Mouse (Mus musculus) testis, adult 2 months (tissue): ENCODE measurements around the gene Nr6a1. TPM values are rescaled to one million over a fixed set of nuclear protein-coding genes. Genes with fewer than 3 reads are reported as not detected.

Experiments used
- H3K27ac ChIP-seq: fragments of 200-500 bp; 2 replicates; pipeline ENCODE4 v1.5.1; 2012; ENCODE audit warnings: low read depth, low read length; ENCODE audit not compliant: control insufficient read depth, insufficient read depth
- H3K27me3 ChIP-seq: fragments of 200-500 bp; 2 replicates; pipeline ENCODE4 v1.6.1; 2012; ENCODE audit warnings: mild to moderate bottlenecking, low read length, moderate library complexity; ENCODE audit not compliant: control insufficient read depth, insufficient read depth
- H3K36me3 ChIP-seq: fragments of 200-500 bp; 2 replicates; pipeline ENCODE4 v1.6.1; 2012; ENCODE audit warnings: mild to moderate bottlenecking, low read length; ENCODE audit not compliant: control insufficient read depth, insufficient read depth
- H3K4me1 ChIP-seq: fragments of 200-500 bp; 2 replicates; pipeline ENCODE4 v1.6.1; 2012; ENCODE audit warnings: low read length; ENCODE audit not compliant: control insufficient read depth, insufficient read depth
- H3K4me3 ChIP-seq: fragments of 200-500 bp; 2 replicates; pipeline ENCODE4 v1.5.1; 2012; ENCODE audit warnings: low read depth, mild to moderate bottlenecking, low read length, moderate library complexity, mixed read lengths; ENCODE audit not compliant: control insufficient read depth
- CTCF ChIP-seq: fragments of 200-500 bp; IDR thresholded peaks from 2 replicates; pipeline ENCODE4 v1.5.1; 2012; ENCODE audit warnings: low read depth, mild to moderate bottlenecking, inconsistent platforms, low read length, moderate library complexity; ENCODE audit not compliant: control insufficient read depth, insufficient read depth, insufficient replicate concordance
- POLR2A ChIP-seq: fragments of 200-500 bp; IDR thresholded peaks from 2 replicates; pipeline ENCODE4 v1.6.1; 2012; ENCODE audit warnings: low read depth, mild to moderate bottlenecking, inconsistent platforms, low read length, moderate library complexity; ENCODE audit not compliant: control insufficient read depth
- polyA plus RNA-seq: library from polyadenylated mRNA; depleted of rRNA; stranded (reverse); fragments of >200 nt; gene quantifications from 2 replicates; pipeline ENCODE4 v1.2.3, GENCODE M21; 2012

Gene Nr6a1
- polyA plus RNA-seq, 1 experiment: 204 TPM

DNA sequence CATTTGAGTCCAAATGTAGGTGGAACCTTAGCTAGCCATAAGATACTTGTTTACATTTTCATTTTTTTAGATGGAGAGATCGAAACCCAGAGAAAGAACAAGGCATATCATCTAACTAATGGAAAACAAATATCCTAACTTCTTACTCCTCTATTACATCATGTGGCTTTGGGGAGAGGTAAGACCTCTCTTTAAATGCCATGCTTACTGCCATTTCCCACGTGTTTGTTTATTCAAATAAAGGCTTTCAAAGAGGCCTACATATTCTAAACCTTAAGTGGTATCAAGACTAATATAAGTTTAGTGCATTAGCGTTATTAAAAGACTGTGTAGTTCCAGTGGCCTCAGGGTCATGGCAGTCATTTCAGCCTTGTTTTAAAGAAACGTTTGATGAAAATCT is 140.2 kb downstream of the Nr6a1 start:
- Histone ChIP-seq H3K27ac (no peak overlapping the region), H3K27me3 (no peaks in the 10 kb centered on the region), H3K4me3 (no peak overlapping the region), H3K4me1 (no peaks in the 10 kb centered on the region), H3K36me3 (no peaks in the 10 kb centered on the region)
- TF ChIP-seq CTCF (no peak), POLR2A (no peak)

DNA sequence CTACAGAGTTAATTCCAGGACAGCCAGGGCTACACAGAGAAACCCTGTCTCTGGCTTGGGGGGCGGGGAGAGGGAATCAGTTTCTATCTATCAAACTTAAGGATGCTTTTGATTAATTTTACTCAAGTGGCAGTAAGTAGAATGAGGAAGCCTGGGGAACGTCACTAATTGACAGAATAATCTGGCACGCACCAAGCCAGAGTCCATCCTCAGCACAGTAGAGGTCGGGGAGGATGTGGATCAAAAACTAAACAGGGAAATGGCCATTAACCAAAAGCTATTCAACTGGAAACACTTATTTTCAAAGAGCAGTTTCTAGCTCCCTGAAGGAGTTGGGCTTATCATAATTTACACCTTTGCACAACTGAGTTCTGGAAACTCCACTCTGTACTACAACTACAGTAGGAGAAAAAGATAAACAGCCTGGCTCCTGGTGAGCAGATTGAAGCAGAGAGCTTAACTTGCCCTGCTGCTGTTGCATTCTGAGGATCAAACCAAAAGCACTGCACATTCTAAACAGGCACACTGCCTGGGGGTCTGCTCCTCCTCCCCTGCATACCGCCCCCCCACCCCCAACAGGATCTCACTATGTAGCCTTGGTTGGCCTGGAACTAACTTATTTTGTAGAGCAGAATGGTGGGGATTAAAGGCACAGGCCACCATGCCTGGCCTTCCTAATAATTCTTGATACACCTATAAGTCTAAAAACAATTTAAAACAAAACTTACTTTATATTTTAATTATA is 141.1 kb downstream of the Nr6a1 start:
- no peaks in the 10 kb centered on the region for H3K36me3 ChIP-seq
- no peak overlapping the region for H3K27ac ChIP-seq
- no peak for TF ChIP-seq CTCF
- no peak for TF ChIP-seq POLR2A
- no peaks in the 10 kb centered on the region for H3K4me1 ChIP-seq
- no peaks in the 10 kb centered on the region for H3K27me3 ChIP-seq
- H3K4me3 ChIP-seq: no peak overlapping the region

GRCm38 (mm10) chr2:38785113-38785512 is 142.4 kb downstream of the Nr6a1 start:
- H3K27me3 ChIP-seq: no peaks in the 10 kb centered on the region
- no peak overlapping the region for H3K4me3 ChIP-seq
- TF ChIP-seq POLR2A (no peak), CTCF (no peak)
- no peaks in the 10 kb centered on the region for H3K36me3 ChIP-seq
- no peak overlapping the region for H3K27ac ChIP-seq
- no peaks in the 10 kb centered on the region for H3K4me1 ChIP-seq

- TF ChIP-seq POLR2A (no peak), CTCF (no peak)
- H3K27me3 ChIP-seq: no peaks in the 10 kb centered on the region
- H3K4me3 ChIP-seq: no peak overlapping the region
- no peaks in the 10 kb centered on the region for H3K36me3 ChIP-seq
- H3K4me1 ChIP-seq: no peaks in the 10 kb centered on the region
- no peak overlapping the region for H3K27ac ChIP-seq
Measured at GRCm38 (mm10) chr2:38784396-38784795, 143.1 kb downstream of the Nr6a1 start.

GRCm38 (mm10) chr2:38783364-38783763 is 144.1 kb downstream of the Nr6a1 start:
- TF ChIP-seq POLR2A (no peak), CTCF (no peak)
- no peaks in the 10 kb centered on the region for H3K36me3 ChIP-seq
- no peak overlapping the region for H3K4me3 ChIP-seq
- H3K4me1 ChIP-seq: no peaks in the 10 kb centered on the region
- H3K27me3 ChIP-seq: no peaks in the 10 kb centered on the region
- H3K27ac ChIP-seq: no peak overlapping the region

- H3K27ac ChIP-seq: no peak overlapping the region
- no peaks in the 10 kb centered on the region for H3K36me3 ChIP-seq
- TF ChIP-seq POLR2A (no peak), CTCF (no peak)
- no peaks in the 10 kb centered on the region for H3K4me1 ChIP-seq
- no peak overlapping the region for H3K4me3 ChIP-seq
- no peaks in the 10 kb centered on the region for H3K27me3 ChIP-seq
Measured at GRCm38 (mm10) chr2:38782731-38783130, 144.8 kb downstream of the Nr6a1 start.

- Histone ChIP-seq H3K36me3 (no peaks in the 10 kb centered on the region), H3K4me1 (no peaks in the 10 kb centered on the region), H3K4me3 (no peak overlapping the region), H3K27ac (no peak overlapping the region), H3K27me3 (no peaks in the 10 kb centered on the region)
- TF ChIP-seq CTCF (no peak), POLR2A (no peak)
Measured at GRCm38 (mm10) chr2:38781945-38782720, 145.4 kb downstream of the Nr6a1 start.

- H3K27ac ChIP-seq: no peak overlapping the region
- no peaks in the 10 kb centered on the region for H3K4me1 ChIP-seq
Measured at GRCm38 (mm10) chr2:38779939-38780338, 147.5 kb downstream of the Nr6a1 start.

More at GRCm38 (mm10) chr2:38779939-38780338, 147.5 kb downstream of the Nr6a1 start:
- Histone ChIP-seq H3K27me3 (no peaks in the 10 kb centered on the region), H3K4me3 (no peak overlapping the region), H3K36me3 (no peaks in the 10 kb centered on the region)
- TF ChIP-seq CTCF (no peak), POLR2A (no peak)
